Mouse (Mus musculus) 416B (cell line): ENCODE data around the gene Trp53.
A peak's percentile ranks its signal among the peaks of the same experiment; 100 is the strongest.
"Not testable (repeated sequence)": the region's sequence is repeated elsewhere in the genome, so short reads cannot be mapped to it uniquely, and the experiment has no call there.

Experiments used
- DNase-seq: peaks from one replicate; pipeline ENCODE4 v3.0.0; 2011; ENCODE audit warnings: low read depth

Trp53 gene

GRCm38 (mm10) chr11:69594853-69595252 is 14.7 kb downstream of the Trp53 start:
- DNase-seq, result no peak

DNA sequence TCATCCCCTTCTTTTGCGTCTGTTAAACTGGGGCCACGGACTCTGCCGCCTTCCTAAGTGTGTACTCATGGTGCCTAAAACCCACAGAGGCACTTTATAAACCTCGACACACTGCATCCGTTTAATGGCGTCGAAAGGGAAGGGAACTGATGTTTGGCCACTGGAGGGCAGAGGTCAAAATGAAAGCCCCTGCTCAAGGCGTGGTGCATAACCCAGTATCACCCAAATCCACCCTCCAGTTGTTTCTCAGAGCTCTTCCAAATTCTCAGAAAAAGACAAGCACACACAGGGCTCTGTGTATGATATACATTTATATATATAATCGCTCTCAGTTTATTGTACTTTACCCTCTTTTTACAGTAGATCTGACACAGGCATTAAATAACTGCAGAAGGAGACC is 19.3 kb downstream of the Trp53 start:
- no peak for DNase-seq

- no peak for DNase-seq
Measured at GRCm38 (mm10) chr11:69600098-69600497, 19.9 kb downstream of the Trp53 start.

DNA sequence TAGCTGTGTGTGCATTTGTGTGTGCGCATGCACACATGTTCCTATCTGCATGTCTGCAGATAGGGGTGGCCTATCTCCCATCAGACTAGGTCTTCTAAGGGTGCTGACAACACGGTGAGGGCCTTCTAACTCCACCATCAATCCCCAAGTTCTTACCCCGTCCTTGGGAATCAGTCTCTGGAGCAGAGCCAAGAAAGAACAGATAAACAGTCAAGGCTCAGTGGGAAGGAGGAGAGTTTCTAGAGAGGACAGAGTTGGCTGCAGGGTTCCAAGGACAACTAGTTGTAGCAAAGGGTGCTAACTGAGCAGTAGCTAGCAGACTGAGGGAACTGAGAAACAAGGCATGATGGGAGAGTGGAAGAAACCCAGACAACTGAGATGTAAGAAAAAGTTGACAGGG is 21.6 kb downstream of the Trp53 start:
- no peak for DNase-seq

GRCm38 (mm10) chr11:69603516-69603915 is 23.4 kb downstream of the Trp53 start:
- DNase-seq, result no peak

DNA sequence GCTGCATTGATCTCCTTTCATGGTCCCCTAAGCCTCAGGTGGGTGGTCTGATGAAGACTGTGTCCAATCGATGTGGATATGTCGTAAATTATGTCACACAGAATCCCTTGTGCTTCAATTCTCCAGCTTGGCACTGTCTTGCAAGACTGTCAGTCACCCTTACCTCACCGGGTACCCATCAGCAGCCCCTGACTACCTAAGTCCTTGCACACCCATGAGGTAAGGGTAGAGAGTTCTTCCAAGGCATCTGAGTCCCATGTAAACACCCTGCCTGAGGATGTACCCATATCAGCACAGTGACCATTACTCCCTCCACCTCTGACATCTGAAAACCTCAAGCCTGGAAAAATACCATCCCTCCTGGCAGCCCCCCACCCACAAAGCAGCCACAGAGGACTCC is 24.2 kb downstream of the Trp53 start:
- DNase-seq, result no peak

DNA sequence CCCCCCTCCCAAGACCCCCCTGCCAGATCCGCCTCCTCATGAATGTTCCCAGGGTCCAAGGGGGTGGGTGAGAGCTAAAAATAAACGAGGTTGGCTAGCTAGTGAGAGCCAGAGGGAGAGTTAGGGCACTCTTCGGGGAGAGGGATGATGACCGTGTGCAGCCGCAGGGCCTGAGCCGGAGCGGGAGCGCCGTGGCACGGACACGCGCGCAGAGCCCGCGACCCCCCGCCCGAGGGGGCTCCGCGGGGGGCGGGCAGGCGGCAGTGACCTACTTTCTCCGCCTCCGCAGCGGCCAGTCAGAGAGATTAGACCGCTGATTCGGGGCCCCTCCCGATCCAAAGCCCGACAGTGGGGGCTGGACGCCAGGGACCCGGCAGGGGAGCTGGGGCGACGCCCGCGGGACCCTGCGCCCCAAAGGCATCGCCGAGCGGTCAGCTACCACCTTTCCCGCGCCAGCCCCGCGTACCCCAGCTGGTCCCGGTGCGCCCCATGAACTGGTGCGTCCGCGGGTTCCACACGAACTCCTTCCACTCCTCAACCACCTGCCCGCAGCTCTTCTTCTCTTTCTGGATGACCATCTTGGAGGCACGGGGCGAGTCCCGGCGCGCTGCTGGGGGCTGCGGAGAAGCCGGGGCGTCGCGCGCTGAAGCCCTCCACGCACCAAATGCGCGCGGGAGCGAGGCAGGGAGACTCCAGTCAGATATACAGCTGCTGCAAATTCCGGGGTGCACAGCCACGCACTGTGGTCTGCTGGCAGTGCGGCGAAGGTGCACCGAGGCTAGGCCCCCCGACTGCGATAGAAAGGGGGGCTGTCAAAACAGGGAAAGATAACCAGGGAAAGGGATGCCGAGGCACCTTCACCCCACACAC is 24.9 kb downstream of the Trp53 start:
- DNase-seq, result no peak

GRCm38 (mm10) chr11:69605726-69606490 is 25.7 kb downstream of the Trp53 start, which contains the start of gene Atp1b2:
Gene Atp1b2 (minus strand): TSS chr11:69605942.
- DNase-seq, result peak; percentile 85

GRCm38 (mm10) chr11:69606491-69606795 is 26.3 kb downstream of the Trp53 start:
- no peak for DNase-seq

- no peak for DNase-seq
Measured at GRCm38 (mm10) chr11:69606832-69607231, 26.7 kb downstream of the Trp53 start.

DNA sequence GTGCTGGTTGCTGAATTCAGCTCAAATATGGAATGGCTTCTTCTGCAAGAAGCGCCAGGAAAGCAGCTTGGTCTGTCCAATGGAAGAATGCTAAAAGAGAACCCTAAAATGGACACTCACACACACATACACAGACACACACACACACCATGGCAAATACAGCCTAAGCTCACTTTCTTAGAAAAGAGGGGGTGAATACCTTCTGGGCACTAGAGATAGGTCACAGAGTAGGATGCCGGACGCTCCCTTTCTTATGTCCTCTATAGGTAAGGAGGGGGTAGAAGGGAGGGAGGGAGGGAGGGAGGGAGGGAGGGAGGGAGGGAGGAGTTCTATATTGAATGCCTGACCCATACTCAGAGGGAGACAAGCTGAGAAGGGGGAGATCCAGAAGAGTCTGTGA is 28.4 kb downstream of the Trp53 start:
- no peak for DNase-seq

- no peak for DNase-seq
Measured at GRCm38 (mm10) chr11:69609416-69609815, 29.3 kb downstream of the Trp53 start.

- DNase-seq, result no peak
Measured at GRCm38 (mm10) chr11:69610899-69611298, 30.7 kb downstream of the Trp53 start.

DNA sequence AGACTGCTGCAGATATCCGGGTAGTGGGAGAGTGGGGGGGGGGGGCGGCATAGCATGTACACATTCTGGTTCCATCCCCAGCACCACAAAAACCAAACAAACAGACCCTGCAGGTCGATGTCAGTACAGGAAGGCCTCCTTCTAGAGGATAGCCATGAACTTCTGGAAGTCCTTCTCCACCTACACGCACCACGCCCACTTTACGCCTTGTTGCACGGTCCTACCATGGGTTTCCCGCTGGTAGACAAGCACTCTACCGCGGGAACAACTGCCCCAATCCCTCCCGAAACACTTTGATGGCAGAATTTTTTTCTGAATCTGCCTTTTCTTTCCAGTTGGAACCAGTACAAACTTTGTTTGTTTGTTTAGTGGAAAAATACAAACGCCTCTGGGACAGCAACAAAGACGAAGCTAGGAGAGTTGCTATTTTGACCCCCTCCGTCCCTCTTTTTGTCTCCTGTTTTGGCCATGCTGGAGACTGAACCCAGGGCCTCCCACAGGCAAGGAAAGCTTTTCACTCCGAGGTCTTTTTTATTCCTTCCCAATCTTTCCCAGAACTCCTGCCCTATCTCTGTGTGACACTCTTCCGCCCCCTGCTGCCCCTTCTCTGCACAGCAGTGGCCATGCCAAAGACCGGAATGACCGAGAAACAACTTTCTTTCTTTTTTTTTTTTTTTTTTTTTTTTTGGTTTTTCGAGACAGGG is 33.5 kb downstream of the Trp53 start:
- peak; percentile 48 for DNase-seq

DNA sequence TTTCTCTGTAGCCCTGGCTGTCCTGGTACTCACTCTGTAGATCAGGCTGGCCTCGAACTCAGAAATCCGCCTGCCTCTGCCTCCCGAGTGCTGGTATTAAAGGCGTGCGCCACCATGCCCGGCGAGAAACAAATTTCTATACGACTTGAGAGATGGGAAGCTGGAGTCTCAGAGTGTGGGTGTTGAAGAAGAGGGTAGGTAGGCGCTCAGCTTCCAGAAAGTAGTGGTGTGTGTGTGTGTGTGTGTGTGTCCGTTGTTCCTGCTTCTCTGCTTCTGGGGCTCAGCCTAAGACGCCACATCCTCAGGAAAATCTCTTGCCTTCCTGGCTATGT is 34.1 kb downstream of the Trp53 start:
- not testable (repeated sequence) for DNase-seq

GRCm38 (mm10) chr11:69616781-69617180 is 36.6 kb downstream of the Trp53 start:
- DNase-seq, result no peak

- no peak for DNase-seq
Measured at GRCm38 (mm10) chr11:69617805-69618204, 37.6 kb downstream of the Trp53 start, which contains the start of gene Shbg. Gene Shbg (minus strand): TSS chr11:69617905.

DNA sequence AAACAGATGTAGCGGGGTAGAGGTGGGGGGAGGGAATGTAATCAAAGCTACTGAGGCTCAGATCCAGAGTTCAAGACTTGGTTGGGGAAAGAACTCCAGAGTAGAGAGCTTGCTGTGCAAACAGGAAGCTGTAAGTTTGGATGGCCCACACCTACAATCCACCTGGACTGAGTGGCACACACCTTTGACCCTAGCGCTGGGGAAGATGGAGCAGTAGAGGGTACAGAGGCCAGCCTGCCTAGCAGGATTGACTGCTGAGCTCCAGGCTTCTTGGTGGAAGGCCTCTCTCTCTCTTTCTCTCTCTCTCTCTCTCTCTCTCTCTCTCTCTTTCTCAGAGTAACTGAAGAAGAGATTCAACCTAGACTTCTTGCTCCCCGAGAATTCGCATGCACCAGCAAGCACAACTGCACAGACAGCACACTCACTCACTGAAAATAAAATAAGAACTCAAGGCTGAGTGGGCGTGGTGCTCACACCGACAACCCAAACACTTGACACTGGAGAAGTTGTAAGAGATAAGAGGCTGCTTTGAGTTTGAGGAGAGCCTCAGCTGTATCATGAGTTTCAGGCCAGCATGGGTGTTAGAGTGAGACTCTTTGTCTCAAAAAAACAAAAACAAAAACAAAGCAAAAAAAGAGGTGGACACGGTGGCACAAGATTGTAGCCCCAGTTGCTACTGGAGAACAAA is 40.4 kb downstream of the Trp53 start:
- no peak for DNase-seq

- DNase-seq, result no peak
Measured at GRCm38 (mm10) chr11:69621571-69622268, 41.6 kb downstream of the Trp53 start, which contains the start of gene Sat2. Gene Sat2 (plus strand): TSS chr11:69622024.

- no peak for DNase-seq
Measured at GRCm38 (mm10) chr11:69622406-69622805, 42.2 kb downstream of the Trp53 start.

DNA sequence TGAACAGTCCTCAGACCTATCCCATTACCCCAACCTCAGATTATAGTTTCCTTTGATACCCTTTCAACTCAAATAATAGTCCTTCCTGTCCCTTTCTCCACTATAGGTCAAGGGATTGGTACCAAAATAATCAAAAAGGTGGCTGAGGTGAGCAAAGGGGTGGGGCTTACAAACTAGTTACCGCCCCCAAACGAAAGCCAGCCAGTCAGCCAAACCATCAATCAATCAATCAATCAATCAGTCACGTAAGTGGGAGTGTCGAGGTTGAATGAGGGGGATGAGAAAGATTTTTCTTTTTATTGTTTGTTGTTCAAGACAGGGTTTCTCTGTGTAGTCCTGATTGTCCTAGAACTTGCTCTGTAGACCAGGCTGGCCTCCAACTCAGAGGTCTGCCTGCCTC is 42.8 kb downstream of the Trp53 start:
- no peak for DNase-seq
